Mouse (Mus musculus) spleen, adult 2 months (tissue): ENCODE data around the gene Zbtb7a.

Experiments used
- CTCF ChIP-seq: fragments of 200-500 bp; IDR thresholded peaks from 2 replicates; pipeline ENCODE4 v1.5.1; 2011; ENCODE audit warnings: mild to moderate bottlenecking, inconsistent platforms; ENCODE audit not compliant: insufficient read depth, insufficient read length, insufficient replicate concordance; ENCODE audit errors: extremely low read depth
- POLR2A ChIP-seq: fragments of 200-500 bp; IDR thresholded peaks from 2 replicates; pipeline ENCODE4 v1.6.1; 2011; ENCODE audit warnings: low read depth, low read length, inconsistent platforms

GRCm38 (mm10) chr10:81182336-81183333 lies 47.6 kb downstream of the Zbtb7a start, which contains the start of gene Dapk3:
- peak; percentile 21; the same call in 1 of the 2 replicates for TF ChIP-seq POLR2A
- no peak for TF ChIP-seq CTCF
